Mouse (Mus musculus) midbrain, postnatal 0 days (tissue): ENCODE results near the gene Ralgapa2. TPM values are rescaled to one million over a fixed set of nuclear protein-coding genes. Genes with fewer than 3 reads are reported as not detected.

Experiments
- ATAC-seq: fragments of 200-750 bp; cut with Nextera tagmentation; 2 replicates; pipeline ENCODE4 v1.8.0; 2017; ENCODE audit warnings: moderate number of reproducible peaks, mild to moderate bottlenecking, moderate TSS enrichment, moderate library complexity; ENCODE audit not compliant: low FRiP score
- DNase-seq: peaks from one replicate; pipeline ENCODE4 v3.0.0-alpha.2; 2015; ENCODE audit warnings: low spot score
- H3K27ac ChIP-seq: fragments of 300-500 bp; sonication (generic); 2 replicates; pipeline ENCODE4 v1.5.1; 2014; ENCODE audit warnings: low read depth, mild to moderate bottlenecking, low read length, mixed read lengths
- H3K27me3 ChIP-seq: fragments of 300-500 bp; sonication (generic); 2 replicates; pipeline ENCODE4 v1.6.1; 2014; ENCODE audit warnings: low read length, control low read depth, mixed read lengths; ENCODE audit not compliant: insufficient read depth
- H3K36me3 ChIP-seq: fragments of 300-500 bp; sonication (generic); 2 replicates; pipeline ENCODE4 v1.6.1; 2014; ENCODE audit warnings: low read length, control low read depth, mixed read lengths; ENCODE audit not compliant: insufficient read depth
- H3K4me1 ChIP-seq: fragments of 300-500 bp; sonication (generic); 2 replicates; pipeline ENCODE4 v1.6.1; 2014; ENCODE audit warnings: mild to moderate bottlenecking, control low read depth, antibody characterized with exemption, low read length, mixed read lengths; ENCODE audit not compliant: insufficient read depth
- H3K4me2 ChIP-seq: fragments of 300-500 bp; sonication (generic); 2 replicates; pipeline ENCODE4 v1.6.1; 2014; ENCODE audit warnings: low read depth, mild to moderate bottlenecking, low read length, mixed read lengths; ENCODE audit not compliant: poor library complexity, severe bottlenecking
- H3K4me3 ChIP-seq: fragments of 300-500 bp; sonication (generic); 2 replicates; pipeline ENCODE4 v1.5.1; 2014; ENCODE audit warnings: low read depth, mild to moderate bottlenecking, low read length, moderate library complexity
- H3K9ac ChIP-seq: fragments of 300-500 bp; sonication (generic); replicated peaks from 2 replicates; pipeline ENCODE4 v1.6.1; 2014; ENCODE audit warnings: mild to moderate bottlenecking, low read length, moderate library complexity, mixed read lengths; ENCODE audit not compliant: poor library complexity, severe bottlenecking
- H3K9me3 ChIP-seq: fragments of 300-500 bp; sonication (generic); 2 replicates; pipeline ENCODE4 v1.6.1; 2016; ENCODE audit warnings: low read length, control low read depth
- CTCF ChIP-seq: IDR thresholded peaks from 2 replicates; pipeline ENCODE4 v1.5.1; 2016; ENCODE audit warnings: antibody characterized with exemption, mild to moderate bottlenecking
- WGBS: fragments of 180-500 bp; shearing (Covaris S2); extraction: QIAGEN DNeasy Blood & Tissue Kit; methylation state at CpG from one replicate; pipeline ENCODE4 v1.1.7; 2014; 5-methylcytosine and 5-hydroxymethylcytosine counted together
- polyA plus RNA-seq: library from polyadenylated mRNA; unstranded; fragments of >200 nt; fragmentation: Nextera tagmentation; extraction: Ambion mirVana; gene quantifications from 2 replicates; pipeline ENCODE4 v1.2.1, GENCODE M21; 2015
- total RNA-seq: library from RNA; depleted of rRNA; stranded (reverse); fragments of >200 nt; gene quantifications from 2 replicates; pipeline ENCODE4 v1.2.3, GENCODE M21; 2014

Ralgapa2 gene
- total and polyA plus RNA-seq, 2 experiments from 2014 or later: 8.5 to 26.5 TPM

GRCm38 (mm10) chr2:146551818-146552217 lies 39.7 kb upstream of the Ralgapa2 start:
- DNase-seq: no peak
- H3K4me1 ChIP-seq: no peaks in the 10 kb centered on the region
- no peak overlapping the region for H3K27ac ChIP-seq
- no peak overlapping the region for H3K9ac ChIP-seq
- no peak for TF ChIP-seq CTCF
- WGBS: 79% methylated on average over 4 of the region's 4 CpGs
- no peak overlapping the region for H3K4me3 ChIP-seq
- H3K36me3 ChIP-seq: no peaks in the 10 kb centered on the region
- H3K27me3 ChIP-seq: no peaks in the 10 kb centered on the region
- ATAC-seq: no peak
- no peaks in the 10 kb centered on the region for H3K9me3 ChIP-seq
- no peak overlapping the region for H3K4me2 ChIP-seq

GRCm38 (mm10) chr2:146549111-146549776 lies 37.1 kb upstream of the Ralgapa2 start:
- no peaks in the 10 kb centered on the region for H3K36me3 ChIP-seq
- H3K27me3 ChIP-seq: no peaks in the 10 kb centered on the region
- no peak overlapping the region for H3K4me2 ChIP-seq
- H3K9me3 ChIP-seq: no peaks in the 10 kb centered on the region
- DNase-seq (peak; percentile 88), ATAC-seq (peak; percentile 88)
- H3K9ac ChIP-seq: no peak overlapping the region
- 14% methylated on average over 6 of the region's 6 CpGs for WGBS
- TF ChIP-seq CTCF: no peak
- H3K4me1 ChIP-seq: no peaks in the 10 kb centered on the region
- H3K4me3 ChIP-seq: no peak overlapping the region
- peak overlapping the region; percentile 6; the same call in 1 of the 2 replicates for H3K27ac ChIP-seq

GRCm38 (mm10) chr2:146544155-146544814 lies 32.1 kb upstream of the Ralgapa2 start:
- H3K27me3 ChIP-seq: no peaks in the 10 kb centered on the region
- H3K4me1 ChIP-seq: no peaks in the 10 kb centered on the region
- 93% methylated on average over 1 of the region's 1 CpGs for WGBS
- H3K27ac ChIP-seq: no peak overlapping the region
- H3K9me3 ChIP-seq: no peaks in the 10 kb centered on the region
- no peak overlapping the region for H3K9ac ChIP-seq
- no peak overlapping the region for H3K4me2 ChIP-seq
- TF ChIP-seq CTCF: no peak
- ATAC-seq: no peak
- no peaks in the 10 kb centered on the region for H3K36me3 ChIP-seq
- DNase-seq: no peak
- no peak overlapping the region for H3K4me3 ChIP-seq

GRCm38 (mm10) chr2:146533118-146533949 lies 21.2 kb upstream of the Ralgapa2 start:
- Histone ChIP-seq H3K9ac (no peak overlapping the region), H3K27me3 (no peaks in the 10 kb centered on the region), H3K36me3 (no peaks in the 10 kb centered on the region), H3K27ac (no peak overlapping the region), H3K9me3 (no peaks in the 10 kb centered on the region), H3K4me1 (no peaks in the 10 kb centered on the region), H3K4me3 (no peak overlapping the region), H3K4me2 (no peak overlapping the region)
- WGBS: 70% methylated on average over 8 of the region's 8 CpGs
- DNase-seq (no peak), ATAC-seq (no peak)
- no peak for TF ChIP-seq CTCF

GRCm38 (mm10) chr2:146532493-146532892 lies 20.3 kb upstream of the Ralgapa2 start:
- Histone ChIP-seq H3K4me3 (no peak overlapping the region), H3K4me1 (no peaks in the 10 kb centered on the region), H3K27ac (no peak overlapping the region), H3K9ac (no peak overlapping the region), H3K9me3 (no peaks in the 10 kb centered on the region), H3K4me2 (no peak overlapping the region), H3K27me3 (no peaks in the 10 kb centered on the region), H3K36me3 (no peaks in the 10 kb centered on the region)
- no peak for ATAC-seq
- no peak for DNase-seq
- 91% methylated on average over 3 of the region's 3 CpGs for WGBS
- TF ChIP-seq CTCF: no peak
